23 mouse cellular contexts compared by ENCODE assay signal in genomic region chr19:47985606-47986213, GRCm38 (mm10). TPM values are rescaled to one million over a fixed set of nuclear protein-coding genes. Genes with fewer than 3 reads are reported as not detected.
"Had no signal": no experiment of that assay in that cellular context is flagged by ENCODE, and none has a peak within 500 bp of the region (broad histone marks: within the 10 kb centered on the region; RNA-seq: fewer than 3 reads in every experiment).

No protein-coding gene starts in this region.

- H3K27me3 ChIP-seq: liver, embryonic 15.5 days; midbrain, embryonic 13.5 days; midbrain, embryonic 15.5 days; neural tube, embryonic 13.5 days; neural tube, embryonic 15.5 days had no signal

- H3K27ac ChIP-seq: liver, embryonic 15.5 days; lung, embryonic 15.5 days; midbrain, embryonic 10.5 days; midbrain, embryonic 13.5 days; midbrain, embryonic 15.5 days; neural tube, embryonic 13.5 days; neural tube, embryonic 15.5 days had no signal

- H3K4me3 ChIP-seq: liver, embryonic 15.5 days; lung, embryonic 15.5 days; midbrain, embryonic 10.5 days; midbrain, embryonic 13.5 days; midbrain, embryonic 15.5 days; myocyte; neural tube, embryonic 13.5 days; neural tube, embryonic 15.5 days had no signal

- H3K4me1 ChIP-seq: liver, embryonic 15.5 days; lung, embryonic 15.5 days; midbrain, embryonic 15.5 days had no signal

- H3K36me3 ChIP-seq: liver, embryonic 15.5 days; lung, embryonic 15.5 days; midbrain, embryonic 10.5 days; midbrain, embryonic 13.5 days; midbrain, embryonic 15.5 days; neural tube, embryonic 13.5 days; neural tube, embryonic 15.5 days had no signal

- H3K9me3 ChIP-seq: liver, embryonic 15.5 days; lung, embryonic 15.5 days; midbrain, embryonic 10.5 days; midbrain, embryonic 13.5 days; midbrain, embryonic 15.5 days; neural tube, embryonic 13.5 days; neural tube, embryonic 15.5 days had no signal

- DNase-seq: liver, postnatal 0 days; lung, adult 2 months; lung, postnatal 4 days; retina, postnatal 1 day; right cerebral cortex, adult 18-20 months; right cerebral cortex, postnatal 25 days; right cerebral cortex, postnatal 4 days; spleen, adult 18-20 months; thymus, adult 18-20 months; thymus, postnatal 14 days; thymus, postnatal 36 days had no signal

- H3K9ac ChIP-seq: liver, embryonic 15.5 days; liver, postnatal 0 days; lung, embryonic 15.5 days; midbrain, embryonic 13.5 days; midbrain, embryonic 15.5 days; neural tube, embryonic 13.5 days; neural tube, embryonic 15.5 days had no signal

RNA-seq across cellular contexts. Expression of gene Cfap58, which starts 48.2 kb away (rescaled TPM):
- total RNA-seq: megakaryocyte, adult 5-6 weeks; megakaryocyte-erythroid progenitor cell, adult 5-6 weeks had no signal
- polyA plus RNA-seq: liver, embryonic 15.5 days; liver, postnatal 0 days; myocyte; small intestine, adult 2 months; stomach, embryonic 14.5 days had no signal
